Mouse (Mus musculus) heart, embryonic 10.5 days (tissue): ENCODE measurements around the gene Gm12184. TPM values are rescaled to one million over a fixed set of nuclear protein-coding genes. Genes with fewer than 3 reads are reported as not detected.
A peak's percentile ranks its signal among the peaks of the same experiment; 100 is the strongest.
"Not testable (repeated sequence)": the region's sequence is repeated elsewhere in the genome, so short reads cannot be mapped to it uniquely, and the experiment has no call there.

Source experiments
- DNase-seq: peaks from one replicate; pipeline ENCODE4 v3.0.0-alpha.2; 2017; ENCODE audit warnings: low spot score
- H3K27ac ChIP-seq: fragments of 300-500 bp; sonication (generic); 2 replicates; pipeline ENCODE4 v1.5.1; 2016; ENCODE audit warnings: mild to moderate bottlenecking
- H3K27me3 ChIP-seq: fragments of 300-500 bp; sonication (generic); 2 replicates; pipeline ENCODE4 v1.6.1; 2016; ENCODE audit warnings: mild to moderate bottlenecking; ENCODE audit not compliant: poor library complexity, insufficient read depth, severe bottlenecking
- H3K36me3 ChIP-seq: fragments of 300-500 bp; sonication (generic); 2 replicates; pipeline ENCODE4 v1.6.1; 2016; ENCODE audit warnings: mild to moderate bottlenecking, moderate library complexity
- H3K4me1 ChIP-seq: fragments of 300-500 bp; sonication (generic); 2 replicates; pipeline ENCODE4 v1.6.1; 2016; ENCODE audit warnings: mild to moderate bottlenecking
- H3K4me3 ChIP-seq: fragments of 300-500 bp; sonication (generic); 2 replicates; pipeline ENCODE4 v1.5.1; 2016; ENCODE audit warnings: mild to moderate bottlenecking, moderate library complexity
- H3K9me3 ChIP-seq: fragments of 300-500 bp; sonication (generic); 2 replicates; pipeline ENCODE4 v1.6.1; 2016; ENCODE audit warnings: mild to moderate bottlenecking, moderate library complexity
- WGBS: fragments of 180-500 bp; shearing (Covaris S2); methylation state at CpG from one replicate; pipeline ENCODE4 v1.1.7; 2016; 5-methylcytosine and 5-hydroxymethylcytosine counted together
- polyA plus RNA-seq: library from polyadenylated mRNA; unstranded; fragments of >200 nt; fragmentation: Nextera tagmentation; extraction: Ambion mirVana; gene quantifications from 2 replicates; pipeline ENCODE4 v1.2.1, GENCODE M21; 2016

Gene Gm12184
- polyA plus RNA-seq, 1 experiment from 2014 or later: 1.9 TPM

DNA sequence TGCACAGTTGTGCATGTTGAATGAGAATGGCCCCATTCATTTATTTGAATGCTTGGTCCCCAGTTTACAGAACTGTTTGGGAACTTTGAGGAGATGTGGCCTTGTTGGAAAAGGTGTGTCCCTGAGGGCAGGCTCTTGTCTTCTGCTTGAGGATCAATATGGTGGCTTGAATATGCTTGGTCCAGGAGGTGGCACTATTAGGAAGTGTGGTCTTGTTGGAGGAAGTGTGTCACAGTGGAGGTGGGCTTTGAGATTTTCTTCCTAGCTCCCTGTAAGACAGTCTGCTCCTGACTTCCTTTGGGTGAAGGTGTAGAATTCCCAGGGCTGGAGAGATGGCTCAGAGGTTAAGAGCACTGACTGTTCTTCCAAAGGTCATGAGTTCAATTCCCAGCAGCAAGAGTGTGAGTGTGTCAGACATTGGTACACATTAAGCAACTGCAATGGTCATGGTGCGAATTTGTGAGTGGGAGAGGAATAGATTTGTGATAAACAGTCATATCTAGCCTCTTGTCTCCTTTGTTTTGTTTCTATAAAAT is 36.4 kb upstream of the Gm12184 start:
- no peaks in the 10 kb centered on the region for H3K9me3 ChIP-seq
- WGBS: 59% methylated on average over 1 of the region's 1 CpGs
- no peaks in the 10 kb centered on the region for H3K27me3 ChIP-seq

GRCm38 (mm10) chr11:48859014-48859413 is 32.6 kb upstream of the Gm12184 start:
- WGBS: 0% methylated on average over 6 of the region's 6 CpGs
- H3K4me1 ChIP-seq: peaks cover 10% of the 10 kb centered on the region
- H3K36me3 ChIP-seq: no peaks in the 10 kb centered on the region
- no peaks in the 10 kb centered on the region for H3K9me3 ChIP-seq
- no peaks in the 10 kb centered on the region for H3K27me3 ChIP-seq
- no peak overlapping the region for H3K27ac ChIP-seq
- DNase-seq: no peak
- peak overlapping the region; percentile 74; the same call in 1 of the 2 replicates for H3K4me3 ChIP-seq

More for the DNA sequence above, 36.4 kb upstream of the Gm12184 start:
- Histone ChIP-seq H3K4me3 (no peak overlapping the region), H3K27ac (no peak overlapping the region), H3K36me3 (no peaks in the 10 kb centered on the region), H3K4me1 (no peaks in the 10 kb centered on the region)
- DNase-seq: no peak

- Histone ChIP-seq H3K4me3 (peak overlapping the region; percentile 74), H3K27me3 (peaks cover 14% of the 10 kb centered on the region), H3K27ac (peak overlapping the region; percentile 59), H3K36me3 (no peaks in the 10 kb centered on the region), H3K9me3 (no peaks in the 10 kb centered on the region), H3K4me1 (peaks cover 28% of the 10 kb centered on the region)
- peak; percentile 91 for DNase-seq
- WGBS: under 1% methylated on average over 31 of the region's 31 CpGs
Observed at GRCm38 (mm10) chr11:48853474-48854180, 27.2 kb upstream of the Gm12184 start.

DNA sequence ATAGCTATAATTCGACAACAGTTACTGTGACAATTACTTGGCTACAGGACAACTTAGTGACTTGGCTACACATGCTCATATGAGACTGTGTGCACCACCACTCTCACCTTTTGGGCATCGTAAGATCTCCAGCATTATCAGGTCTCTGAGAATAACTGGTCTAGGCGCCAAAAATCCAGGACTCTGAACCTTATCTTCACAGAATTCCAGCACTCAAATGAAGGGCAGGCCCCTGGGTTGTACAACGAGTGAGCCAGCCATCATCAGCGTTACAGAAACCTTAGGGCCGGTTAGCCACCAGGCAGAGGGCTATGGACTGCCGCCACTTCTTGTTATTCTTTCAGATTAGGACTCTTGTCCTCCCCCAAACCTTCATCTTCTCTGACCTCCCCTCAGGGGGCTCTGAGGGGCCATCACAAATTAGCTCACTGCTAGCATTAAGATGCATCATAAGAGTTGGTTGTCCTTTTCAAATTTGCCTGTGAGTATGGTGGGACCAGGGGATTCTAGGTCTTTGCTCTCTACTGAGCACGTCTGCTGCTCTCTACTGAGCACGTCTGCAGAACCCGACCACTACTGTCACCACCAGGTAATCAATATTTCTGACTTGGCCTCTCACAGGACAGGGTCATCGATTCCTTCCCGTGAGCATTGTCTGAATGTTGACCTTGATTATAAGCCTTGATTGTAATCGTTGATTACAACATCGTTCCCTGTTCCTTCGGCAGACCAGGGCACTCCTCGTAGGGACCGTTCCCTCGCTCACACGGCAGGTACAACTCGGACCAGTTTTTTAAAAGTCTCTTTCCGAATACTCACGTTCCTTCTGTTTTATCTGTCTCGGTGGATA is 26.4 kb upstream of the Gm12184 start:
- Histone ChIP-seq H3K9me3 (no peaks in the 10 kb centered on the region), H3K4me1 (peaks cover 28% of the 10 kb centered on the region), H3K4me3 (peak overlapping the region; percentile 74), H3K27me3 (peaks cover 22% of the 10 kb centered on the region), H3K36me3 (no peaks in the 10 kb centered on the region), H3K27ac (peak overlapping the region; percentile 59)
- WGBS: 5% methylated on average over 23 of the region's 23 CpGs
- DNase-seq: no peak

- H3K27me3 ChIP-seq: peaks cover 25% of the 10 kb centered on the region
- peaks cover 28% of the 10 kb centered on the region for H3K4me1 ChIP-seq
- no peaks in the 10 kb centered on the region for H3K9me3 ChIP-seq
- peak overlapping the region; percentile 74 for H3K4me3 ChIP-seq
- WGBS: 76% methylated on average over 4 of the region's 4 CpGs
- no peak for DNase-seq
- H3K36me3 ChIP-seq: no peaks in the 10 kb centered on the region
- no peak overlapping the region for H3K27ac ChIP-seq
Observed at GRCm38 (mm10) chr11:48852190-48852589, 25.7 kb upstream of the Gm12184 start.

DNA sequence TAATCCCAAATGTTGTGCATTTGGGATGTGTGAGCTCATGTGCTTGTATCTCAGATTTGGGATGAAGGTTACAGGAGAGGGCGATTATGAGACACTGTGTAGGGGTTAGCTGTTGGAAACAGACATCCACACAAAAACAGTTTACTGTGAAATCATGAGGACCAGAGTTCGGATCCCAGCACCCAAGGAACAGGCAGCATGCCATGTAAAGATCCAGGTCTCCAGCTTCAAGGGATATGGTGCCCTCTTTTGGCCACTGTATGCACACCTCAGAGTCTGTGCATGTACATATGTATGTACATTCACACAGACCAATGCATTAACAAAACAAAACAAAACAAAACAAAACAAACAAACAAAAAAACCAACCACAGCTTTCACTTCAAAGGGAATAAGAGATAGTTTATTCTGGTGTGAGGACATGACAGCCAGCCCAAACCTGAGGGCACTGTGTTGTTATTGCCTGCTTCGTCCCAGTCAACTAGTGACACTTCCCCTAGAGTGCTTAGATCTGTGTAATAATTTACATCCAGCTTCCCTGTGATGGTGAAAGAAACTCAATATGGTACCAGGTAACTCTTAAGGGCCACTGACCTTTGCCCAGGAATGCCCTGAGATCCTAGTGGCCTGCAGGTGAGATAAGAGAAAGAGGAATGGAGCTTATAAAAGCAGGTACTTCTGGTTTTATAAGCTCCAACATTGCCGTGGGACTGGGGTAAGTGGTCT is 25.0 kb upstream of the Gm12184 start:
- H3K9me3 ChIP-seq: no peaks in the 10 kb centered on the region
- H3K27ac ChIP-seq: no peak overlapping the region
- no peaks in the 10 kb centered on the region for H3K36me3 ChIP-seq
- 75% methylated on average over 4 of the region's 4 CpGs for WGBS
- H3K4me3 ChIP-seq: no peak overlapping the region
- peaks cover 28% of the 10 kb centered on the region for H3K4me1 ChIP-seq
- peaks cover 25% of the 10 kb centered on the region for H3K27me3 ChIP-seq
- DNase-seq: no peak

DNA sequence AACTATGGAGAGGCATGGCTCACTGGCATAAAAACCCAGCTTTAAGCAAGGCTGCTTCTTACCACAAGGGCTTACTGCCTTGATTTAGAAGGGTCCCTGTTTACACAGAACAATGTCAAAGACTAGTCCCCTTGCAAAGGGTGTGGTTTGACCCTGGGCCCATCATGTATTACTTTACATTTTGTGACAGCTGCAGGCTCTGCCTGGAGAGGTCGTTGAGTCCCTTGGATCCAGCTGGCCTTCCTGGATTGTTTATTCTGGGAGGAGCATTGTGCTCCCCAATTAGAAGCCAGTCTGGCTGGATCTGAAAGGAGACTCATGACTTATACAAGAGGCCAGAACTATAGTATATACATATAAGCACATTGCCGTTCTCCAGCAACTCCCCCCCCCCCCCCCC is 23.8 kb upstream of the Gm12184 start:
- Histone ChIP-seq H3K4me1 (peaks cover 31% of the 10 kb centered on the region), H3K36me3 (no peaks in the 10 kb centered on the region), H3K27ac (no peak overlapping the region), H3K4me3 (no peak overlapping the region), H3K9me3 (no peaks in the 10 kb centered on the region), H3K27me3 (peaks cover 29% of the 10 kb centered on the region)
- DNase-seq: no peak
- WGBS: 60% methylated on average over 2 of the region's 2 CpGs

GRCm38 (mm10) chr11:48846881-48847280 is 20.4 kb upstream of the Gm12184 start:
- Histone ChIP-seq H3K36me3 (no peaks in the 10 kb centered on the region), H3K27ac (no peak overlapping the region), H3K27me3 (peaks cover 46% of the 10 kb centered on the region), H3K4me3 (no peak overlapping the region), H3K9me3 (no peaks in the 10 kb centered on the region), H3K4me1 (peaks cover 10% of the 10 kb centered on the region; the same call in 1 of the 2 replicates)
- no peak for DNase-seq
- WGBS: 64% methylated on average over 5 of the region's 5 CpGs

GRCm38 (mm10) chr11:48846362-48846761 is 19.9 kb upstream of the Gm12184 start:
- DNase-seq, H3K4me3 ChIP-seq, H3K27ac ChIP-seq, H3K36me3 ChIP-seq, H3K9me3 ChIP-seq: not testable (repeated sequence)
- peaks cover 10% of the 10 kb centered on the region; the same call in 1 of the 2 replicates for H3K4me1 ChIP-seq
- 83% methylated on average over 2 of the region's 2 CpGs for WGBS
- H3K27me3 ChIP-seq: peaks cover 46% of the 10 kb centered on the region

- H3K9me3 ChIP-seq: no peaks in the 10 kb centered on the region
Observed at GRCm38 (mm10) chr11:48845244-48845815, 18.9 kb upstream of the Gm12184 start.

DNA sequence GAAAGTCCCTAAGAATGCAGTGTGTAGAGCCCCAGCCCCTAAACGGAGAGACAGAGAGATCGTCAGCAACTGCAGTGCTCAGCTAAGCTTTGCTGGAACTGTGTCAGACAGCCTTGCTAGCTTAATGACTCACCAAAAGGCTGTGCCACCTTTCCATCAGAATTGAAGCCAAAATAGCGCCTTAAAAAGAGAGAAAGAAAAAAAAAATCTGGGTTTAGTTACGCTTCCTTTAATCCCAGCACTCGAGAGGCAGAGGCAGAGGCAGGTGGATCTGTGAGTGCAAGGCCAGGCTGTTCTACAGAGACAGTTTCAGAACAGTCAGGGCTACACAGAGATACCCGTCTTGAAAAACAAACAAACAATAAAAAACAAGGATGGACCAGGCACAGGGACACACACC is 17.9 kb upstream of the Gm12184 start:
- Histone ChIP-seq H3K27me3 (peaks cover 47% of the 10 kb centered on the region), H3K4me1 (peaks cover 4% of the 10 kb centered on the region; the same call in 1 of the 2 replicates), H3K9me3 (no peaks in the 10 kb centered on the region), H3K36me3 (no peaks in the 10 kb centered on the region), H3K4me3 (no peak overlapping the region), H3K27ac (no peak overlapping the region)
- DNase-seq: no peak
- WGBS: 64% methylated on average over 6 of the region's 6 CpGs

More at GRCm38 (mm10) chr11:48845244-48845815, 18.9 kb upstream of the Gm12184 start:
- no peaks in the 10 kb centered on the region for H3K36me3 ChIP-seq
- no peak for DNase-seq
- no peak overlapping the region for H3K27ac ChIP-seq
- H3K27me3 ChIP-seq: peaks cover 46% of the 10 kb centered on the region
- H3K4me1 ChIP-seq: peaks cover 10% of the 10 kb centered on the region; the same call in 1 of the 2 replicates
- WGBS: 19% methylated on average over 13 of the region's 13 CpGs
- no peak overlapping the region for H3K4me3 ChIP-seq

GRCm38 (mm10) chr11:48843202-48843601 is 16.7 kb upstream of the Gm12184 start:
- no peak overlapping the region for H3K27ac ChIP-seq
- H3K27me3 ChIP-seq: peaks cover 45% of the 10 kb centered on the region
- peaks cover 8% of the 10 kb centered on the region; the same call in 1 of the 2 replicates for H3K4me1 ChIP-seq
- DNase-seq: no peak
- H3K36me3 ChIP-seq: no peaks in the 10 kb centered on the region
- no peak overlapping the region for H3K4me3 ChIP-seq
- H3K9me3 ChIP-seq: no peaks in the 10 kb centered on the region
- 76% methylated on average over 11 of the region's 11 CpGs for WGBS
